Mouse (Mus musculus) heart, adult 2 months (tissue): ENCODE data around the gene 1700022I11Rik. TPM values are rescaled to one million over a fixed set of nuclear protein-coding genes. Genes with fewer than 3 reads are reported as not detected.

Source experiments
- DNase-seq, 2 experiments: peaks; one replicate each; pipeline ENCODE4 v3.0.0; 2021
- H3K27ac ChIP-seq: fragments of 200-600 bp; 2 replicates; pipeline ENCODE4 v1.8.1; 2022
- H3K27me3 ChIP-seq: fragments of 200-500 bp; 2 replicates; pipeline ENCODE4 v1.6.1; 2012; ENCODE audit warnings: mild to moderate bottlenecking, low read length, inconsistent platforms, mixed read lengths; ENCODE audit not compliant: control insufficient read depth, insufficient read depth
- H3K36me3 ChIP-seq: fragments of 200-500 bp; 2 replicates; pipeline ENCODE4 v1.6.1; 2012; ENCODE audit warnings: low read length, inconsistent platforms; ENCODE audit not compliant: control insufficient read depth, insufficient read depth
- H3K4me1 ChIP-seq: fragments of 200-500 bp; 2 replicates; pipeline ENCODE4 v1.6.1; 2011; ENCODE audit warnings: low read length; ENCODE audit not compliant: control insufficient read depth, insufficient read depth
- H3K4me3 ChIP-seq: fragments of 200-600 bp; 2 replicates; pipeline ENCODE4 v1.8.1; 2022
- H3K79me2 ChIP-seq: fragments of 200-500 bp; replicated peaks from 2 replicates; pipeline ENCODE4 v1.6.1; 2012; ENCODE audit warnings: mild to moderate bottlenecking, inconsistent platforms, low read length, moderate library complexity, mixed read lengths; ENCODE audit not compliant: control insufficient read depth, insufficient read depth
- H3K9ac ChIP-seq: fragments of 200-500 bp; 2 replicates; pipeline ENCODE4 v1.6.1; 2012; ENCODE audit warnings: low read depth, mild to moderate bottlenecking, control low read depth, inconsistent platforms, low read length, mixed read lengths
- CTCF ChIP-seq: fragments of 200-600 bp; IDR thresholded peaks from 2 replicates; pipeline ENCODE4 v1.8.1; 2022; ENCODE audit warnings: antibody characterized with exemption, mild to moderate bottlenecking, moderate library complexity
- EP300 ChIP-seq: fragments of 200-500 bp; IDR thresholded peaks from 2 replicates; pipeline ENCODE4 v1.6.1; 2011; ENCODE audit warnings: low read depth, low read length, control low read depth; ENCODE audit not compliant: insufficient read depth
- POLR2A ChIP-seq: fragments of 200-500 bp; IDR thresholded peaks from 2 replicates; pipeline ENCODE4 v1.6.1; 2011; ENCODE audit warnings: mild to moderate bottlenecking, low read depth, low read length, control low read depth; ENCODE audit not compliant: insufficient read depth
- WGBS: fragments of 180-500 bp; shearing (Covaris S2); methylation state at CpG from one replicate; pipeline ENCODE4 v1.1.7; 2018; 5-methylcytosine and 5-hydroxymethylcytosine counted together
- intact Hi-C: fragments of 180-260 bp; cut with DNase I; formaldehyde crosslinking; loops from one replicate; pipeline ENCODE4 v1.15.1; 2025
- polyA plus RNA-seq: library from polyadenylated mRNA; depleted of rRNA; stranded (reverse); fragments of >200 nt; gene quantifications from 2 replicates; pipeline ENCODE4 v1.2.3, GENCODE M21; 2012
- total RNA-seq, 2 experiments: library from RNA; stranded (reverse); gene quantifications; 2 replicates each; pipeline ENCODE4 v1.2.3; 2021

Gene 1700022I11Rik
- total and polyA plus RNA-seq, 3 experiments, result not detected

DNA sequence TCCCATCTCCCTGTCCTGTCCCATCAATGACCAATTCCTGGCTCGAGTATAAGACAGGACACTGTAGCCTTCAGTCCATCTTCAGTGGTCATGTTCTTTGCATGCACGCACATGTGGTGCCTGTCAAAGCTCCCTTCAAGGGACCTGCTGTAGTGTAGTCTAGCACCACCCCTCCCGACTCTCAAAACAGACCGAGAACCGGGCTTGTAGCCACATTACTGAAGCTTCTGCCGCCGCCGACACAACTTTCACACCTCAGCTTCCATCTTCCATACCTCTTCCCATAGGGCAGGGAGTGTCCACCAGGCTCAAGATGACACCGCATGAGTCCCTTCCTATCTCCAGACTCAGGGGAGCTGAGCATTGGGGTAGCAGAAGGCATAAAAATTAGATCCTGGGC lies 25.2 kb upstream of the 1700022I11Rik start:
- 78% methylated on average over 9 of the region's 9 CpGs for WGBS
- Histone ChIP-seq H3K27ac (no peak overlapping the region), H3K36me3 (no peaks in the 10 kb centered on the region), H3K9ac (no peak overlapping the region), H3K27me3 (no peaks in the 10 kb centered on the region), H3K4me3 (no peak overlapping the region), H3K4me1 (peaks cover 3% of the 10 kb centered on the region; the same call in 1 of the 2 replicates), H3K79me2 (no peaks in the 10 kb centered on the region)
- no peak for DNase-seq
- TF ChIP-seq EP300 (no peak), POLR2A (no peak), CTCF (no peak)
- intact Hi-C loops, result no loop called here

DNA sequence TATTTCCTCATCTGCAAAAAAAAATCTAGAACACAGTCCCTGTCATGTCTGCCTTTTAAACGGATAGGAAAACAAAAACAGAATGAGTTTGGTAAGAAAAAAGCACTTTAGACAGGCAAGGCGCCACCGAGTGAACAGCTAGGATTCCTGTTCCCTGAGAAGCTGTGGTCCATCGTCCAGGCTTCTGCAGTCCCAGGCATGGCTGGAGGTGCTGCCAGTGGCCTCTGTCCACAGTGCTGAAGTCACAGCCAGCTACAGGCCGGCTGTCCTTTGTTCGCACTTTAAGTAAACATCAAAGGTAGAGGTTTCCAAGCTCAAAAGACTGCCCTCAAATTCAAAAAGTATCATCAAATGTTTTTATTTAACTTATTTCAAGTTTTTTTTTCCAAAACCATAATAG lies 24.4 kb upstream of the 1700022I11Rik start:
- H3K27me3 ChIP-seq, result no peaks in the 10 kb centered on the region
- peak in 1 of 2 experiments; percentile 39 for DNase-seq

DNA sequence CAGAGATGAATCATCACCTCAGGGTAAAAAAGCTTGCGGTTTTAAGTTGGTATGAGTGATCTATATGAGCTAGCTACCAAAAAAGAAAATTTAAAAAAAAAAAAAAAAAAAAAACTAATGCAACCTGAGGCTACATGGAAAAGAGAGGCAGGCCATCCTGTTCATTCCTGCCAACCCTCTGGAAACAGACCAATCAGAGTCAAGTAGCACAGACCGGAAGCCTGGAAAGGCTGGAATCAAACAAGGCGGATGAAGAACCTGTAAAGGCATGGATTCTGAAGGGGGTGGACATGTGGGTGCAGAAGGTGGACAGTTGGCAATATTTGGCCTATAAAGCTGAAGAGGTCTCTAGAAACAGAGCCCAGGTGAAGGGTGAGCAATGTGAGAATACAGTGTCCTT lies 24.0 kb upstream of the 1700022I11Rik start:
- Histone ChIP-seq H3K27ac (no peak overlapping the region), H3K4me1 (peaks cover 5% of the 10 kb centered on the region; the same call in 1 of the 2 replicates), H3K4me3 (no peak overlapping the region), H3K36me3 (no peaks in the 10 kb centered on the region), H3K9ac (no peak overlapping the region), H3K79me2 (no peaks in the 10 kb centered on the region), H3K27me3 (no peaks in the 10 kb centered on the region)
- no peak for TF ChIP-seq CTCF
- no peak for TF ChIP-seq EP300
- DNase-seq, result no peak
- intact Hi-C loops, result no loop called here
- 84% methylated on average over 3 of the region's 3 CpGs for WGBS

More for the DNA sequence above, 24.4 kb upstream of the 1700022I11Rik start:
- H3K4me1 ChIP-seq, result peaks cover 4% of the 10 kb centered on the region; the same call in 1 of the 2 replicates
- no peak overlapping the region for H3K4me3 ChIP-seq
- no peak overlapping the region for H3K9ac ChIP-seq
- no peaks in the 10 kb centered on the region for H3K79me2 ChIP-seq
- H3K36me3 ChIP-seq, result no peaks in the 10 kb centered on the region
- no peak overlapping the region for H3K27ac ChIP-seq
- intact Hi-C loops, result no loop called here
- 6% methylated on average over 6 of the region's 6 CpGs for WGBS
- TF ChIP-seq EP300 (no peak), POLR2A (no peak)

DNA sequence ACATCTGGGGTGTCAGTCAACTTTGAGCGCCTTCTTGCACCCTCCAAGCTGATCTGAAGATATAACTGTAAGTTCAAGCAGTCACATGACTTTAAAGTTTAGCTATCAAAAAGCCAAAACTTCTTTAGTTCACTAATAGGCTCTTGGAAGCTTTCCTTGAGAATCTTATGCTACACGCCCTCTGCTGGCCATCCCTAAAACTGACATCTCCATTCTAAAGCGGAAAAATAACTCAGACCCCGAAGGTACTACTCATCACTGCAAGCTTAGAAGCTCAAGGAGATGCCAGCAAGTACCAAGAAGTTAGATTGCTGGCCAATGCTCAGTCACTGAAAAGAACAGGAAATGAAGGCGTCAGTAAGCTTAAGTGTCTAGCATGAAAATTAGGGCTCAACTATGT lies 23.5 kb upstream of the 1700022I11Rik start:
- Histone ChIP-seq H3K4me1 (peaks cover 5% of the 10 kb centered on the region; the same call in 1 of the 2 replicates), H3K9ac (no peak overlapping the region), H3K27me3 (no peaks in the 10 kb centered on the region), H3K27ac (no peak overlapping the region), H3K79me2 (no peaks in the 10 kb centered on the region), H3K36me3 (no peaks in the 10 kb centered on the region), H3K4me3 (no peak overlapping the region)
- WGBS, result 3% methylated on average over 5 of the region's 5 CpGs
- DNase-seq, result peak; percentile 33 to 61
- intact Hi-C loops, result loop anchor here (1.0 kb wide), 1 partner anchor 69 kb away; no protein-coding TSS in a partner anchor
- TF ChIP-seq CTCF (peak; percentile 89), EP300 (no peak), POLR2A (no peak)

DNA sequence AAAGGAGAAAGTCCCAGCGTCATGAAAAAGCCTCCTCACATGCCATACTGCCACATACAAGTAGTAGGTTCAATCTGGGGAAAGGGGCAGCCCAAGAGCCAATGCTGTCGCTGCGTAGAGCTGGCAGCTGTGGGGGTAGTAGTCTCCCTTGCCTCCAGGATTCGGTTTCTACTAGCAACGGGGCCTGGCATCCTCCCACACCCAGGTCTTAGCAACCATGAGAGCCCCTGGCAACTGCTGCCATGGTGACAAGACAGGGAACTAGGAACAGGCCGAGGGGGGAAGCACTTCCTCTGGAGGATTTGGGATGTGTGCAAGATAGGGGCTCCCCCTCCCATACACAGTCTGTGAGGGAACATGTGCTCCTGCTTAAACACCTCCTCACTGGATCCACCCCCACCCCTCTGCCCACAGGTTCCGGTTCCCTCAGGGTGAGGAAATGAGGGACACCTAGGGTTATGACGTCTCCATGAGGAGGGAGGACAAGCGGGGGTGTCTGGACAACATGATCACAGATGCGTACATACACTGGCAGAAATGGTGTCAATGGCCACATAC lies 22.6 kb upstream of the 1700022I11Rik start:
- intact Hi-C loops, result loop anchor here (1.0 kb wide), 1 partner anchor 70 kb away; no protein-coding TSS in a partner anchor
- 62% methylated on average over 10 of the region's 10 CpGs for WGBS
- H3K4me1 ChIP-seq, result peaks cover 5% of the 10 kb centered on the region; the same call in 1 of the 2 replicates

DNA sequence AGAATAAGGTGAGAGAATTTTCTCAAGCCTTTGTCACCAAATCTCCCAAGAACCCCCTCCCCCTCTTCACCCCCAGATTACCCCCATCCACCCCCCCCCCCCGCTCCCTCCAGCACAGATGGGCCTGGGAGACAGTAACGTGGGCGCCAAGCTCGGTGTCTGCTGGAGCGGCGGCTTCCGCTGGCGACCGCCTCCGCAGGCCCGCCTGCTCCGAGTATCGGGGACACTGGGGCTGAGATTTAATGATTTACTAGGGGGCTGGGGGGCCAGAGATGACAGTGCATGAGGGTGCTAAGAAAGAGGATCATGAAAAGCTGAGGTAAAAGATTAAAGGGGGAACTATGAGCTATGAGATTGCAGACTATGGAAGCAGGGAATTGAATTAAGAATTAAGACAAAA lies 20.9 kb upstream of the 1700022I11Rik start:
- no peak overlapping the region for H3K4me3 ChIP-seq
- WGBS, result 54% methylated on average over 13 of the region's 13 CpGs
- intact Hi-C loops, result no loop called here
- H3K27me3 ChIP-seq, result no peaks in the 10 kb centered on the region
- DNase-seq, result no peak
- TF ChIP-seq EP300, result no peak
- TF ChIP-seq CTCF, result no peak
- TF ChIP-seq POLR2A, result no peak
- H3K79me2 ChIP-seq, result no peaks in the 10 kb centered on the region
- H3K4me1 ChIP-seq, result peaks cover 7% of the 10 kb centered on the region
- no peaks in the 10 kb centered on the region for H3K36me3 ChIP-seq
- no peak overlapping the region for H3K9ac ChIP-seq
- no peak overlapping the region for H3K27ac ChIP-seq

More for the DNA sequence above, 22.6 kb upstream of the 1700022I11Rik start:
- H3K79me2 ChIP-seq, result no peaks in the 10 kb centered on the region
- no peak for DNase-seq
- H3K27ac ChIP-seq, result no peak overlapping the region
- H3K4me3 ChIP-seq, result no peak overlapping the region
- TF ChIP-seq EP300 (no peak), CTCF (no peak), POLR2A (no peak)
- H3K9ac ChIP-seq, result no peak overlapping the region
- H3K27me3 ChIP-seq, result no peaks in the 10 kb centered on the region
- H3K36me3 ChIP-seq, result no peaks in the 10 kb centered on the region
